Mouse (Mus musculus): Measurements from ENCODE around the gene Gm20431. TPM values are rescaled to one million over a fixed set of nuclear protein-coding genes. Genes with fewer than 3 reads are reported as not detected.
"Not testable (repeated sequence)": the region's sequence is repeated elsewhere in the genome, so short reads cannot be mapped to it uniquely, and the experiment has no call there.

Gm20431 gene
- total RNA-seq, 2 experiments from 2014 or later = 30.8 to 32.7 TPM

- peak; percentile 97 for DNase-seq
- intact Hi-C loops (cut with DNase I) = no loop called here
These were observed 26.9 kb downstream of the Gm20431 start for GRCm38 (mm10) chr2:167634338-167634770.

- intact Hi-C loops (cut with DNase I) = no loop called here
- DNase-seq = no peak
These were observed 27.8 kb downstream of the Gm20431 start for GRCm38 (mm10) chr2:167633537-167633872.

GRCm38 (mm10) chr2:167632731-167633536 is 28.4 kb downstream of the Gm20431 start:
- intact Hi-C loops (cut with DNase I) = no loop called here
- DNase-seq = no peak

GRCm38 (mm10) chr2:167631591-167632448 is 29.5 kb downstream of the Gm20431 start, which contains the start of gene Ube2v1:
Gene Ube2v1, minus strand, starts transcription at chr2:167632095.
- intact Hi-C loops (cut with DNase I) = no loop called here
- DNase-seq = peak; percentile 98

DNA sequence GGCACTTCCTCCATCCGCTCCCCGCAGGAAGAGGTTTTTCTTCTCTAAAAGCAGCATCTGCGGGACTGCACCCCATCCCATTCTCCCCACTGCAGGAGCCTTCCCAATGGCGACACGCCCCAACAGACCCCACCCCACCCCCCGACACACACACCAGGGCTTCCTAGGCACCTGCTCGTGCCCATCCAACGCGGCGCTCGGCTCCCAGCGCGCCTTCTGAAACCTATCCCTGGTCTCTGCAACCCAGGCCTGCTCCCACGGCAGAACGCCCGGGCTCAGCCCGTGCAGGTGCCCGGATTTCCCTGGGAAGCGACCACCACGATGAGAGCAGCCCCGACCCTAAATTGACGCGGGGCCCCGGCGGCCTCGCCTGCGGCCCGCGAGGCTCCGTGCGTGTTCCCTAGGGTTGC is 30.1 kb downstream of the Gm20431 start:
- intact Hi-C loops (cut with DNase I) = no loop called here
- no peak for DNase-seq

DNA sequence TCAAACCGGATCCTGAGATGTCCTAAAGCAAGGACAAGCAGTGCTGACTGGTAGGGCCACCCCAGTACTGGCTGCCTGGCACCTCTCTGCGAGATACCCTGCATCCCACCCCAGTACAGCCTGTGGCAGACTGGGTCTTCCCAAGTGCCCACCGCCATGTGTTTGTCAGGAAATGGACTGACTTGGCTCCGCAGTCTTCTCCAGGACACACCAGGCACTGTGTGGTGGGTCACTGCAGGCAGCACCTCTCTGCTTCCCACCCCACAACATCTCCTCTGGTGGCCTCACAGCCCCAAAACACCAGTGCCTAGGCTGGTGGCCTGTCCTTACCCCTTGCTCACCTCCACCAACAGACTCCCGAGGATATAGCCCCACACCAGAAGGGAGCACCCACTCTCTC is 30.9 kb downstream of the Gm20431 start:
- intact Hi-C loops (cut with DNase I) = no loop called here
- no peak for DNase-seq

GRCm38 (mm10) chr2:167629665-167630209 is 31.6 kb downstream of the Gm20431 start:
- no peak for DNase-seq
- intact Hi-C loops (cut with DNase I) = no loop called here

DNA sequence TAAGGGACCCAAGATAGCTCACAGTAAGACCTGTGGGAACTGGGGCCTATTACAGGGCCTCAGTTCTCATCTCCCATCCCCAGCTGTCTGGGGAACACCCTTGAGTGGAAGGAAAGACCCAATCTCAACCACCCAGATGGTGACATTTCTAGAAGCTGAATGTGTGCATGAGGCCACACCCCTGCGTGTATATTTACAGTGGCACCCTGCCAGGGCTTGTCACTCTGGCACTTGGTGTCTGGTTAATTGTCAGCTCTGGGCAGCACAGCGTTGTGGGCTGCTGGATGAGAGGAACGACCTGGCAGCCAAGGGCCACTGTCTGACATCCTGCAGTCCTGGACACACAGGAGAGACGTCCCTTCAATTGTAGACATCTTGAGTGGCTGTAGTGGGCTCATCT is 32.4 kb downstream of the Gm20431 start:
- intact Hi-C loops (cut with DNase I) = no loop called here
- DNase-seq = peak; percentile 37

DNA sequence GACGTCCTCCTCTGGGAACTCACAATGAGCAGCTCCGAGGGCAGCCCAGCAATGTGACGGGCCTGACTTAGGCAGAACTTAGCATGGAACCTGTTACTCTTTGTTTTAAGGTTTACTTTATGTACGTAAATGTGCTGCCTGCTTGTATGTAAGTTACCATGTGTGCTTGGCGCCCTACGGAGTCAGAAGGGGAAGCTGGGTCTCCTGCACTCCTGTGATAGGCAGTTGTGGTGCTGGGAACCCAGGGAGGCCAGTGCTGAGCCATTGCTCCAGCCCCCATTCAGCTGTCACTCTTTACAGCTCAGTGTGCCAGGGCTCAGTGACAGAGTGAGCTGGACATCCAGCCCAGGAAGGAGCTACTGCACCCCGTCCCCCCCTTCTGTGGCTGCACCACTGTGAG is 34.3 kb downstream of the Gm20431 start:
- DNase-seq = no peak
- intact Hi-C loops (cut with DNase I) = no loop called here

DNA sequence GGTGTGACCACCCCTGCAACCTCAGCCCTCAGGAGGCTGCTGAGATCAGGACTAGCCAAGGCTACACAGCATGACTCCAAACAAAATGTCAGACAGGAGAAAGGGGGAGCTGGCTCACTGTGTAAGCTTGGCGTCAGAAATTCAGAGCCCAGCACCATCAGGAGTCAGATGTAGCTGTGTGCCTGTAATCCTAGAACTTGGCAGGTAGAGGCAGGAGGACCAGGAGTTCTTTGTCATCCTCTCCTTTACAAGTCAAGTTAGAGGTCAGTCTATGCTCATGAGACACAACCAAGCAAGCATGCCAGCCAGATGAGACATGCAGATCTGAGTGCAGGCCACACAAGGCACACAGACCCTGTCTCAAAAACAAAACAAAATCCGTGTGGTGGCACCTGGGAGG is 35.6 kb downstream of the Gm20431 start:
- intact Hi-C loops (cut with DNase I) = no loop called here
- no peak for DNase-seq

- intact Hi-C loops (cut with DNase I) = no loop called here
- DNase-seq = no peak
These were observed 36.8 kb downstream of the Gm20431 start for GRCm38 (mm10) chr2:167624368-167625075.

- intact Hi-C loops (cut with DNase I) = no loop called here
- no peak for DNase-seq
These were observed 38.3 kb downstream of the Gm20431 start for GRCm38 (mm10) chr2:167622965-167623364.

DNA sequence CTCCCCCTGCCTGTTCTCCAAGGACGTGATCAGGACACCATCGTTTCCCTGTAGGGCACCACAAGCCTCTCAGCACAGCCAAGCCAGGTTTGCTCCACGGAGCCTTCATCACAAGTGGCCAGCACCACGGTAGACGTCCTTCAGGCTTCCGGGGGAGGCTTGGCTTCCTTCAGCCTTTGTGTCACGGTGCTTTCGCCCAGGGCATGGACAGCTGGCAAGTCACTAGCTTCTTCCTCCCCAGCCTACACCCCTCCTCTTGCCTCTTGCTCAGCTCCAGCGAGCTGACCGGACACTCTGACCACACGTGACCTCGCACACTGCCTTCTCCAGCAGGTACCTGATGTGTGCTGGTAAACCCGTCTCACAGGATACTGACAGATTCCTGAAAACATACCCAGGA is 38.9 kb downstream of the Gm20431 start:
- intact Hi-C loops (cut with DNase I) = no loop called here
- DNase-seq = no peak

DNA sequence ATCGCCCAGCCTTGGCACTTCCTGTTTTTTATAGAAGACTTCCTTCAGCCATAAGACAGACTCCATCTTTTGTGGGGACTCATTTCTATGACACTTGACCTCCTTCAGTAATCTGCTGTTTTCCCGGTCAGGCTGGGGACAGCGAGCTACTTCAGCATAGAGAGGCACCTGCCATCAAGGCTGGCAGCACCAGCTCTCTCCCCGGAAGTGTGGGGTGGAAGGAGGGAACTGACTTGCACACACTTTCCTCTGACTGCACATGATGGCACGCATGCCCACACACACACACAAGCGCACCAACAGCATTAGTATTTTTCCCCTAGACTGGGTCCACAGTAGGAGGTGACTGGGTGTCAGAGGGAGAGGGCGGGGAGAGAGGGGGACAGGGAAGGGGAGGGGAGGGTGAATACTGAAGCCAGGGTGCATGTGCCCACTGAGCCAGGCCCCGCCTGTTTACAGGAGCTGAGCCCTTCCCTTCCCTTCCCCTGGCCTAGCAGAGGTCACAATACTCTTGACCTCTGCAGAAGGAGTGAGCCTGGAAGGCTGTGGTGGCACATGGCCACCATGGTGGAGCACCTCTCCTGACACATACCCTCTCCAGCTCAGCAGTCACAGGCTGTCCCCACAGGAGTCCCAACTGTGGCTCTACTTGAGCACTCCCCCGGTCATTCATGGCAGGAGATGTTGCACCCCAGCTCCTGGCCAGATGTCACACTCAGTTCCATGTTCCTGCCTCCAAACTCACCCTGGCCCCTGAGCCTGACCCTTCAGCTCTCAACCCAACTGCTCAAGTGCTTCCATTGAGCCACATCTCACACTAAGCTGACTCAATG is 39.8 kb downstream of the Gm20431 start:
- intact Hi-C loops (cut with DNase I) = no loop called here
- DNase-seq = no peak

DNA sequence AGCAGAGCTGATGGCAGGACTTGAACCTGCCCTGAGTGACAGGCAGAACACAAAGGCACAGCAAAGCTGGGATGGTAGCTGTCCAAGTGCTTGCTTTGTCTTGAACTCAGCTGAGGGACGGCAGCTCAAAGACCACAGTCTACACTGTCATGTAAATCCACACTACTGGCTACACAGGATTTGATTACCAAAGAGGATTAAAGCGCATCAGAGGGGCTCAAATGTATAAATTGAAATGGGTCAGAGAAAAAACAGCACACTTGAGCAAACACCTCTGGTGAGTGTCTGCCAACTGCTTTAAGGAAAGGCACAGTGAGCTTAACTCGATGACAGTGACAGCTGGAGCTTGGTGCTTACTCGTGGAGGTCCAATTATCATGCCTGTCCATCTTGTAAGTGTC is 43.8 kb downstream of the Gm20431 start:
- intact Hi-C loops (cut with DNase I) = no loop called here

DNA sequence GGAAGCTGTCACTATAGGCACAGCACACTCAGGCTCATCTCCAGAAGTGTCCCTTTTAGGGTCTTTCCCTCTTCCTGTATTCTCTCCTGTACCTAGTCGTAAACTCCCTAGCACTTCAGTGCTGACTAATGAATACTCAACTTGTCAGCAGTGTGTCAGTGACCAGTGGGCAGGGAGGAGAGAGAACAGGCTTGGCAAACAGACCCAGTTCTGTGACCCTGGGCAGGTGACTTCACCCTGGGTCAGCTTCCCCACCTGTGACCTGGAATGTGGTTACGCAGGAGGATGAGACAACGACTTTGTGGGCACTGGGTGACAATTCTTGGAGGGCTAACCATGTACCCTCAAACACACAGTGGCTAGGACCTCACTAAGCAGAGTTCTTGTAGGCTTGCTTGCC is 44.3 kb downstream of the Gm20431 start:
- intact Hi-C loops (cut with DNase I) = no loop called here
- no peak for DNase-seq

More for the DNA sequence above, 43.8 kb downstream of the Gm20431 start:
- DNase-seq = no peak

- intact Hi-C loops (cut with DNase I); DNase-seq: not testable (repeated sequence)
These were observed 48.0 kb downstream of the Gm20431 start for GRCm38 (mm10) chr2:167613335-167613734.

DNA sequence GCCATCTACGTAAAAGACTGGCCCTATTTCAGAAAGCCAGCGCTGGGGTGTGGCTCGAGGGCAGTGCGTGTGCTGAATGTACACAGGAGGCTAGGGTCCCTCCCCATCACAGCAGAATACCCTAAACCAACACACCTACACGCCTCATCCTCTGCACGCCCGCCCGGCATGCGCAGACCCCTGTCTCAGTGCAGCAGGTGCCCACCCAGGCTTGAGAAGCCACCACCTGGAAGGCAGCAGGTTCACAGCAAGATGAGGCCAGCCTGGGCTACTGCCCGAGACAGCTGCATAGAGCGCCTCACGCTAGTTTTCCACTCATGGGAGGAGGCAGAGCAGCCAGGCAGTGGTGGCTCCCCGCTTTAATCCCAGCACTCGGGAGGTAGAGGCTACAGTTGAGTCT is 49.2 kb downstream of the Gm20431 start:
- DNase-seq = no peak
- intact Hi-C loops (cut with DNase I) = no loop called here

DNA sequence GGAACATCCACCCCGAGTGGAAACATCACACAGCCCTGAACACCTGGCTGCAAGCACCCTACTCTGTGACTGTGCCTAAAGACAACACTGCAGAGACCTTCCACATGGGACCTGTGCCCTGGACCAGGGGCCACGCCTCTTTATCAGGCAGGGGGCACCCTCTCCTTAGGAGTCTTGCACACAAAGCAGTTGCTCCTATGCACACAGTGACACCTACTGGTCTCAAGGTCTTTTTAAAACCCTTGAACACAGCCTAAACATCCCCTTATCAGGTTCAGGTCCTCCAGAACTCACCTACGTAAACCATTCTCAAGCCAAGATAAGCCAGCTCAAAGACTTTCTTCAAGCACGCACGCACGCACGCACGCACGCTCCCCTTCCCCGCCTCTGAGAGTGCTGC is 50.0 kb downstream of the Gm20431 start:
- intact Hi-C loops (cut with DNase I) = no loop called here
- DNase-seq = no peak

GRCm38 (mm10) chr2:167606745-167607123 is 54.6 kb downstream of the Gm20431 start:
- intact Hi-C loops (cut with DNase I) = loop anchor here (5.0 kb wide), 1 partner anchor 69 kb away; the partner anchor contains the start of gene Snai1
- DNase-seq = no peak
